Mouse (Mus musculus): ENCODE results near the gene Psmb2. TPM values are rescaled to one million over a fixed set of nuclear protein-coding genes. Genes with fewer than 3 reads are reported as not detected.

Psmb2 gene
- polyA plus RNA-seq (2015; fragmentation: Nextera tagmentation; extraction: Ambion mirVana): 316 and 342 TPM in 2 replicates

DNA sequence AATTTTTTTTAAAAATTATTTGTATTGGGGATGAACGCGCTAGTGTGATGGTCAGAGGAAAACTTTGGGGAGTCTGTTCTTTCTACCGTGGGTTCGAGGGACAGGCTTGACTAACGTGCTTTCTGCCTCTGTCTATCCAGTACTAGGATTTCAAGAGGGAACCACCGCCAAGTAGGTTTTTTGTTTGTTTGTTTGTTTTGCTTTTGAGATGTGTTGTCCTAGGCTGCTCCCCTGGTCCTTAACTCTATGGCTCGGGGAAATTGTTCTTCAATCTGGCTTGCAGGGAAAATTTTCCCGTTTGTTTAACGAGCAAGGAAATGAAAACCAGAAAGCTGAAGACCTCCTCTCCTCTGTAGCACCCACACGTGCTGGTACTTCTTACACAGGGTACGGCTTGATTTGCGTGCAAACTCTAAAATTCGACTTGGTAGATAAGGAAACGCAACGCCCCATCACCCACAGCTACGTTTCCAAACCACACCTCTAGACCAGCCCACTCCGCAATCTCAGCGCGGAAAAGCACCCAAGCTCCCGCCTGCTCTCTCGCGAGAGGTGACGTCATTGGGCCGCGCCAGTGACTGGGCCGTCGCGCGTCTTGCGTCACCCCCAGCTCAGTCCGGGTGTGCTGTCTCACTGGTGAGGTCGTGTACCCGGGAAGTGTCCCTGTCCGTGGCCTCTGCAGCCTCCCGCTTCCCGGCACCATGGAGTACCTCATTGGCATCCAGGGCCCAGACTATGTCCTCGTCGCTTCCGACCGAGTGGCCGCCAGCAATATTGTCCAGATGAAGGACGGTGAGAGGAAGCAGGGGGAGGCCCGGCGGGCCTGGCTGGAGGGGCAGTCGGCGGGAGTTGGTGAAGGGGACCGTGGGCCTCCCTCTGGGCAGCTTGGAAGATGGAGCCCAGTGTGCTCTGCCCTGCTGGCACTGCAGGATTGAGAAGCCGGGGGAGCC, at the start of gene Psmb2:
Gene Psmb2, plus strand, starts transcription at position 577 of the 950 bp plus-strand sequence.
- peak within 1 kb of the TSS; percentile 99 for H3K4me3 ChIP-seq (ENCODE audit: low read depth, low read length)
- H3K27me3 ChIP-seq (replicated peaks; ENCODE audit: insufficient read depth, low read length): no peaks in the 10 kb centered on the region
- H3K4me2 ChIP-seq (replicated peaks; ENCODE audit: low read depth, low read length): peak within 1 kb of the TSS; percentile 87

DNA sequence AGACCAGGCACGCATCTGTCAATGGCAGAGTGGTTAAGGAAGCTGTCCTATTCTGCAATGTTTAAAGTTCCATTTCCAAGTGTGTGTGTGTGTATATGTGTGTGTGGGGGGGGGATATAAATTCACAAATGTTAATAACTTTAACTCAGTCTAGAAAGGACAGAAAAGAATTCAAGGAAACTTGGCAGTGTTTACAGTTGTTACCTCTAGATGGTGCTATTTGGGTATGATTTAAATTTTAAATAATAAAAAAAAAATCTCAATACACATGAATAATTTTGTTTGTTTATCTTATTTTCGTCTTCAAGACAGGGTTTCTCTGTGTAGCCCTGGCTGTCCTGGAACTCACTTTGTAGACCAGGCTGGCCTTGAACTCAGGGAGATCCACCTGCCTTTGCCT, 45.5 kb upstream of the Psmb2 start:
- Histone ChIP-seq H3K36me3 (ENCODE audit: insufficient read depth, low read length) (no peaks in the 10 kb centered on the region), H3K4me3 (ENCODE audit: low read depth, low read length) (no peak overlapping the region), H3K4me2 (replicated peaks; ENCODE audit: low read depth, low read length) (no peak overlapping the region), H3K9me3 (ENCODE audit: low read length) (no peaks in the 10 kb centered on the region), H3K4me1 (ENCODE audit: insufficient read depth, low read depth, low read length) (no peaks in the 10 kb centered on the region), H3K9ac (replicated peaks; ENCODE audit: low read depth) (no peak overlapping the region), H3K27ac (ENCODE audit: low read length) (no peak overlapping the region), H3K27me3 (replicated peaks; ENCODE audit: insufficient read depth, low read length) (no peaks in the 10 kb centered on the region)
- WGBS: 35% methylated on average over 2 of the region's 2 CpGs
- ATAC-seq: no peak
- DNase-seq (ENCODE audit: low spot score): peak; percentile 30
- TF ChIP-seq EP300 (IDR thresholded peaks at IDR 0.05): no peak
- TF ChIP-seq CTCF (IDR thresholded peaks at IDR 0.05): peak; percentile 25

More for the DNA sequence above, at the start of gene Psmb2:
- H3K4me1 ChIP-seq (ENCODE audit: insufficient read depth, low read depth, low read length): no peaks in the 10 kb centered on the region
- no peaks in the 10 kb centered on the region for H3K36me3 ChIP-seq (ENCODE audit: insufficient read depth, low read length)
- H3K9me3 ChIP-seq (ENCODE audit: low read length): no peaks in the 10 kb centered on the region
- TF ChIP-seq CTCF (IDR thresholded peaks at IDR 0.05): no peak
- peak; percentile 89 for TF ChIP-seq EP300 (IDR thresholded peaks at IDR 0.05)
- H3K27ac ChIP-seq (ENCODE audit: low read length): peak within 1 kb of the TSS; percentile 87
- 2% methylated on average over 47 of the region's 48 CpGs for WGBS
- peak; percentile 99 for ATAC-seq
- H3K9ac ChIP-seq (replicated peaks; ENCODE audit: low read depth): peak within 1 kb of the TSS; percentile 99
- DNase-seq (ENCODE audit: low spot score): peak; percentile 97

DNA sequence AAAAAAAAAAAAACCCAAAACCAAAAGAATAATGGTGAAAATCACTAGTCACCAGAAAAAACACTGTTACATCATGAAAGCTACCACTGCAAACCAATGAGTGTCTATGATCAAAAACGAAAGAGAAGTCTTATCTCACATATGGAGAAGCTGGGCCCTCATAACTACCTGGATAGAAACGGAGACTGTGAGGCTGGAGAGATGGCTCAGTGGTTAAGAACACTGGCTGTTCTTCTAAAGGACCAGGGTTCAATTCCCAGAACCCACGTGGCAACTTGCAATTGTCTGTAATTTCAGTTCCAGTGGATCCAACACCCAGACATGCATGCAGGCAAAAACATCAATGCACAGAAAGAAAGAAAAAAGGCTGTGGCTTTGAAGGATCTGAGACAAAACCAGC, 44.8 kb upstream of the Psmb2 start:
- no peak overlapping the region for H3K27ac ChIP-seq (ENCODE audit: low read length)
- TF ChIP-seq EP300 (IDR thresholded peaks at IDR 0.05) (no peak), CTCF (IDR thresholded peaks at IDR 0.05) (no peak)
- H3K9ac ChIP-seq (replicated peaks; ENCODE audit: low read depth): no peak overlapping the region
- no peak for DNase-seq (ENCODE audit: low spot score)
- H3K9me3 ChIP-seq (ENCODE audit: low read length): no peaks in the 10 kb centered on the region
- no peak for ATAC-seq
- WGBS: 52% methylated on average over 3 of the region's 3 CpGs
- H3K4me1 ChIP-seq (ENCODE audit: insufficient read depth, low read depth, low read length): no peaks in the 10 kb centered on the region
- no peaks in the 10 kb centered on the region for H3K27me3 ChIP-seq (replicated peaks; ENCODE audit: insufficient read depth, low read length)
- no peak overlapping the region for H3K4me3 ChIP-seq (ENCODE audit: low read depth, low read length)
- no peak overlapping the region for H3K4me2 ChIP-seq (replicated peaks; ENCODE audit: low read depth, low read length)
- no peaks in the 10 kb centered on the region for H3K36me3 ChIP-seq (ENCODE audit: insufficient read depth, low read length)

DNA sequence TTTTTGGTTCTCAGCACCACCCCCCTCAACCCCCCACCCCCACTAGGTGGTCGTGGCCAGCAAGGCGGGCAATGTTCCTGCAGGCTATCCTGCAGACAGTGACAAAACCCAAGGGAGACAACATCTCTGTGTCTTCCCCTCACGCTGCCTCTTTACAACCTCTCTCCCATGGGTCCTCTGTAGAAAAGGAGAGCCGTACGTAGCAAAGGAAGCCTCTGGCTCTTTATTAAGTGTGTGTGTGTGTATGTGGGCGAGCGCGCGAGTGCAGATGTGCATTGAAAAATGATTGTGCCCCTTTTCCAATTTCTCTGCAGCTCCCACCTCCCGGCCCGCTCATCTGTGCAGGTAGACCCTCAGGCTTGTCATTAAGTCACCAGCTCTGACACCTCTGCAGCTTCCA, 41.1 kb upstream of the Psmb2 start:
- H3K4me1 ChIP-seq (ENCODE audit: insufficient read depth, low read depth, low read length): no peaks in the 10 kb centered on the region
- TF ChIP-seq EP300 (IDR thresholded peaks at IDR 0.05): no peak
- no peak for TF ChIP-seq CTCF (IDR thresholded peaks at IDR 0.05)
- no peak for ATAC-seq
- no peak overlapping the region for H3K27ac ChIP-seq (ENCODE audit: low read length)
- H3K9ac ChIP-seq (replicated peaks; ENCODE audit: low read depth): no peak overlapping the region
- H3K4me2 ChIP-seq (replicated peaks; ENCODE audit: low read depth, low read length): no peak overlapping the region
- no peak overlapping the region for H3K4me3 ChIP-seq (ENCODE audit: low read depth, low read length)
- no peaks in the 10 kb centered on the region for H3K27me3 ChIP-seq (replicated peaks; ENCODE audit: insufficient read depth, low read length)
- 23% methylated on average over 11 of the region's 11 CpGs for WGBS
- no peaks in the 10 kb centered on the region for H3K9me3 ChIP-seq (ENCODE audit: low read length)
- DNase-seq (ENCODE audit: low spot score): no peak
- no peaks in the 10 kb centered on the region for H3K36me3 ChIP-seq (ENCODE audit: insufficient read depth, low read length)

DNA sequence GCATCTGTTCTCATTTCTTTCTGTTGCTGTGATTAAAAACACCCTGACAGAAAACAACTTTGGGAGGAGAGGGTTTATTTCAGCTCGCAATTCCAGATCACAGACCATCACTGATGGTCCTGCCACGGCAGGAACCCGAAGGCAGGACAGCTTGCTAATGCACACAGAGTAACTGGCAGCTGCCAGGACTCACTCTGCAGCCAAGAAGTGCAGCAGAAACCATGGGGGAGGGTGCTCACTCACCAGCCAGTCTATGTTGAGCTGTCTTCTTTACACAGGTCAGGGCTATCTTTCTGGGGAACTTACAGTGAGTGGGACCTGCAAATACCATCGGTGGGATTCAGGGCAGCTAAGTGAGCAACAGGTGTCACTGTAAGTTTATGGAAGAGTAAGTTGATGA, 40.0 kb upstream of the Psmb2 start:
- TF ChIP-seq EP300 (IDR thresholded peaks at IDR 0.05): no peak
- TF ChIP-seq CTCF (IDR thresholded peaks at IDR 0.05): no peak
- Histone ChIP-seq H3K9ac (replicated peaks; ENCODE audit: low read depth) (no peak overlapping the region), H3K36me3 (ENCODE audit: insufficient read depth, low read length) (no peaks in the 10 kb centered on the region), H3K4me1 (ENCODE audit: insufficient read depth, low read depth, low read length) (no peaks in the 10 kb centered on the region), H3K9me3 (ENCODE audit: low read length) (no peaks in the 10 kb centered on the region), H3K4me3 (ENCODE audit: low read depth, low read length) (no peak overlapping the region), H3K27me3 (replicated peaks; ENCODE audit: insufficient read depth, low read length) (no peaks in the 10 kb centered on the region), H3K27ac (ENCODE audit: low read length) (no peak overlapping the region), H3K4me2 (replicated peaks; ENCODE audit: low read depth, low read length) (no peak overlapping the region)
- WGBS: 51% methylated on average over 4 of the region's 4 CpGs
- ATAC-seq (no peak), DNase-seq (ENCODE audit: low spot score) (no peak)

DNA sequence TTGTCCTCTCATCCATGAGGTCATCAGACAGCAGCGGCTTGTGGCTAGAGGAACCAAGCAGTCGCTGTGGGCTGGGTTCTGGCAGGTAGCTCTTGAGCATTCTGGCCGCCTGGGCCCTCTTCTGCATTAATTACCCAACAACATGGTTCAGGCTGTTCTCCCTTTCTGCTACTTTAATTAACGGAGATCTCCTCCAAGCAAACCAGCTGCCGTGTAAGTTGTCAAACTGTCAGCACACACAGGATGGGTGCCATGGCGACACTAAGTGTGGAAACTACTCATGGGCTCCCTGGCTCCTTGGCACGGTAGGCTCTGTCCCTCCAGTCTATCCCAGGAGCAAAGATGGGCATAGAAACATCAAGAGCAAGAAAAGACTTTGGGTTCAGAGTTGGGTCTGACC, 38.1 kb upstream of the Psmb2 start:
- H3K9me3 ChIP-seq (ENCODE audit: low read length): no peaks in the 10 kb centered on the region
- H3K36me3 ChIP-seq (ENCODE audit: insufficient read depth, low read length): no peaks in the 10 kb centered on the region
- no peak for DNase-seq (ENCODE audit: low spot score)
- H3K27ac ChIP-seq (ENCODE audit: low read length): no peak overlapping the region
- no peak overlapping the region for H3K9ac ChIP-seq (replicated peaks; ENCODE audit: low read depth)
- H3K4me2 ChIP-seq (replicated peaks; ENCODE audit: low read depth, low read length): no peak overlapping the region
- TF ChIP-seq EP300 (IDR thresholded peaks at IDR 0.05): no peak
- no peak for TF ChIP-seq CTCF (IDR thresholded peaks at IDR 0.05)
- no peak for ATAC-seq
- no peaks in the 10 kb centered on the region for H3K27me3 ChIP-seq (replicated peaks; ENCODE audit: insufficient read depth, low read length)
- 45% methylated on average over 7 of the region's 7 CpGs for WGBS
- H3K4me1 ChIP-seq (ENCODE audit: insufficient read depth, low read depth, low read length): no peaks in the 10 kb centered on the region
- no peak overlapping the region for H3K4me3 ChIP-seq (ENCODE audit: low read depth, low read length)
